Mouse (Mus musculus) thymus, adult 2 months (tissue): ENCODE results near the gene Olfr63. TPM values are rescaled to one million over a fixed set of nuclear protein-coding genes. Genes with fewer than 3 reads are reported as not detected.

ENCODE experiments used
- polyA plus RNA-seq: library from polyadenylated mRNA; depleted of rRNA; stranded (reverse); fragments of >200 nt; gene quantifications from 2 replicates; pipeline ENCODE4 v1.2.3, GENCODE M21; 2012; rRNA removed

Olfr63 gene
- polyA plus RNA-seq, 1 experiment = not detected

Other genes starting within 250 kb of the Olfr63 start
- 1.1 and 1.2 TPM in 2 replicates for gene Zfp763, start 231.3 kb upstream of the Olfr63 start, polyA plus RNA-seq
- not detected in 2 replicates for gene 4921501E09Rik, start 196.6 kb upstream of the Olfr63 start, polyA plus RNA-seq
- 2.1 and 2.4 TPM in 2 replicates for gene Zfp563, start 175.4 kb upstream of the Olfr63 start, polyA plus RNA-seq
- not detected in 2 replicates for gene Morc2b, start 125.0 kb upstream of the Olfr63 start, polyA plus RNA-seq
- gene Olfr55, start 96.2 kb upstream of the Olfr63 start, polyA plus RNA-seq = not detected in 2 replicates
- not detected in 2 replicates for gene Olfr239, start 73.4 kb upstream of the Olfr63 start, polyA plus RNA-seq
- not detected in 2 replicates for gene Olfr1564, start 43.0 kb upstream of the Olfr63 start, polyA plus RNA-seq
- gene Zfp955a, start 9.5 kb upstream of the Olfr63 start, polyA plus RNA-seq = 2.6 and 2.8 TPM in 2 replicates
- 4.0 and 4.8 TPM in 2 replicates for gene Zfp955b, start 24.9 kb downstream of the Olfr63 start, polyA plus RNA-seq
- 2.6 TPM in 2 replicates for gene Zfp81, start 94.2 kb downstream of the Olfr63 start, polyA plus RNA-seq
- 5.9 and 6.3 TPM in 2 replicates for gene Zfp101, start 130.0 kb downstream of the Olfr63 start, polyA plus RNA-seq
- 0.18 and 0.27 TPM in 2 replicates for gene Actl9, start 168.2 kb downstream of the Olfr63 start, polyA plus RNA-seq